Mouse (Mus musculus) kidney, adult 2 months (tissue): ENCODE data around the gene Rwdd3.

Experiments
- CTCF ChIP-seq: fragments of 200-500 bp; conservative IDR thresholded peaks from 2 replicates; pipeline ENCODE4 v1.5.1; 2011; ENCODE audit warnings: low read depth, mild to moderate bottlenecking, control low read depth, low read length, moderate library complexity, mixed read lengths; ENCODE audit not compliant: insufficient read depth, insufficient read length
- POLR2A ChIP-seq: fragments of 200-500 bp; IDR thresholded peaks from one replicate; pipeline ENCODE4 v1.6.1; 2011; ENCODE audit warnings: low read depth, low read length, control low read depth

GRCm38 (mm10) chr3:121156043-121156442, 15.5 kb downstream of the Rwdd3 start:
- no peak for TF ChIP-seq POLR2A
- no peak for TF ChIP-seq CTCF
